Mouse (Mus musculus) adipocyte (in vitro differentiated cells): Measurements from ENCODE around the gene C2cd2l.
"Not testable (repeated sequence)": the region's sequence is repeated elsewhere in the genome, so short reads cannot be mapped to it uniquely, and the experiment has no call there.

Source experiments
- DNase-seq: peaks from one replicate; pipeline ENCODE4 v3.0.0-alpha.2; 2016; ENCODE audit warnings: low spot score

The C2cd2l gene

GRCm38 (mm10) chr9:44319887-44320798 is at the start of gene C2cd2l:
TSS of gene C2cd2l (minus strand) at chr9:44320285.
- peak; percentile 96 for DNase-seq

- no peak for DNase-seq
Observed at GRCm38 (mm10) chr9:44364480-44364879, 44.4 kb upstream of the C2cd2l start.

DNA sequence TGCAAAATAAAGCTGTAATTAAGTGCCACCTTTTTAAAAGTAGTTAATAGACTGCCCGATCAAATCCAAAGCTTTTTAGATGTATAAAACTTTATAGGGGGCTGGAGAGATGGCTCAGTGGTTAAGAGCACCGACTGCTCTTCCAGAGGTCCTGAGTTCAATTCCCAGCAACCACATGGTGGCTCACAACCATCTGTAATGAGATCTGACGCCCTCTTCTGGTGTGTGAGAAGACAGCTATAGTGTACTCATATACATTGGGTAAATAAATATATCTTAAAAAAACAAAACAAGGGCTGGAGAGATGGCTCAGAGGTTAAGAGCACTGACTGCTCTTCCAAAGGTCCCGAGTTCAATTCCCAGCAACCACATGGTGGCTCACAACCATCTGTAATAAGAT is 41.8 kb upstream of the C2cd2l start:
- DNase-seq, result not testable (repeated sequence)

GRCm38 (mm10) chr9:44361190-44361917 is 41.3 kb upstream of the C2cd2l start, which contains the start of gene Vps11:
TSS of gene Vps11 (minus strand) at chr9:44361670.
- DNase-seq, result peak; percentile 97

GRCm38 (mm10) chr9:44357207-44357606 is 37.1 kb upstream of the C2cd2l start:
- no peak for DNase-seq

DNA sequence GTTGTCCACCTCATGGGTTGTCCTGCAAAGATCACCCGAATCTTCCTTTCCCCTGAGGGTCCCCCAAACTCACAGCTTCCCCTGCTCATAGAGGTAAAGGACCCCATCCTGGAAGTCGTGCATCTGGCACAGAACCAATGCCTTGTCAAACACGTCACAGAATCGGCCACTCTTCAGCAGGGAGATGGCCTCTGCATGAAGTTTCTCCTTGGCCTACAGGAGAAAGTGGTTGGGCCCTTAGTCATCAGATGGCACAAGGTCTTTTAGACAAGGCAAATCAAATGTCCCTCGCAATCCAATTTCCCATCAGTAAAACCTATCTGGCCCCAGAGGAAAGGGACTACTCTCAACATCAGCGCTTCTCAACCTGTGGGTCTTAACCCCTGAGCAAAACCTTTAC is 33.1 kb upstream of the C2cd2l start:
- DNase-seq, result no peak

- DNase-seq, result no peak
Observed at GRCm38 (mm10) chr9:44352337-44352736, 32.3 kb upstream of the C2cd2l start.

- no peak for DNase-seq
Observed at GRCm38 (mm10) chr9:44351396-44351795, 31.3 kb upstream of the C2cd2l start.

GRCm38 (mm10) chr9:44348546-44348945 is 28.5 kb upstream of the C2cd2l start:
- no peak for DNase-seq

DNA sequence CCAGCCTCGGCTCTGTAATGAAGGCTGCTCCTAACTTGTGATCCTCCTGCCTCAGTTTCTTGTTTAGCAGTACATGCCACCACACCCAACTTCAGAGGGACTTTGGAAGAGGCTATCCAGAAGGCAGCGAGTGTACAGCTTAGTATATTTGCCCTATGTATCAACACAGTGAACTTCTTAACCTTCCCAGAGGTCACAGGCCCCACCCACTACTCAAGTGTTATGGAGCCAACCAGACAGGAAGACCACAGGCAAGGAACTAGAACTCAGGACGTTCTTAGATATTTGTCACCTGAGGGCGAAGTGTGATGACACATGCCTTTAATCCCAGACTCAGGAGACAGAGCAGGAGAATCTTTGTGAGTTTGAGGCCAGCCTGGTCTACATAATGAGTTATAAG is 27.5 kb upstream of the C2cd2l start:
- DNase-seq, result no peak

- no peak for DNase-seq
Observed at GRCm38 (mm10) chr9:44347166-44347565, 27.1 kb upstream of the C2cd2l start.

DNA sequence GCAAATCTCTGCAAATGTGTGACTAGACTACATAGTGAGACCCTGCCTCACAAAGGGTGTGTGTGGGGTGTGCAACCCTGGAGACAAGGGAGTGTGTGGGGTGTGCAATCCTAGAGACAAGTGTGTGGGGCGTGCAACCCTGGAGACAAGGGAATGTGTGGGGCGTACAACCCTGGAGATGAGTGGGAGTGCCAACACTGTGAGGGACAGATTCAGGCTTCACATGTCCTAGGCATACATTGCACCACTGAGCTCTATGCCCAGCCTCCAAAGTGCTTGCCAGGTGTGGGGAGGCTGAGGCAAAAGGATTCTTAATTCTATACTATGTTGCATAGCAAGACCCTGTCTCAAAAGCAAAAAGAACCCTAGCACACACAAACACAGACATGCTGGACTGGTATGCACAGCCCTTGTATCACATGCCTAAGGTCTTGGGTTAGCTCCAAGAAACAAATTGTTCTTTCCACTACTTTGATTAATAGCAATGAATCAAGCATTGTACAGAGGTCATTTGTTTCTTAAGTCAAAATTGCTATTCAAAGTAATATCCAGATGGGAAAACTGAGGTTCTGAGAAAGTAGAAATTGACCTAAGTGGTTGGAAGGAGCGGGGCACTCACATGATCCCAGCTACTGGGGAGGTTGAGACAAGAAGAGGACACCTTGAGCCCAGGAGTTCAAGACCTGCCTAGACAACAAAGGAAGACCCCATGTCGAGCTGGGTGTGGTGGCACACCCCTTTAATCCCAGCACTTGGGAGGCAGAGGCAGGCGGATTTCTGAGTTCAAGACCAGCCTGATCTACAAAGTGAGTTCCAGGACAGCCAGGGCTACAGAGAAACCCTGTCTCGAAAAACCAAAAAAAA is 25.7 kb upstream of the C2cd2l start:
- peak; percentile 83 for DNase-seq

DNA sequence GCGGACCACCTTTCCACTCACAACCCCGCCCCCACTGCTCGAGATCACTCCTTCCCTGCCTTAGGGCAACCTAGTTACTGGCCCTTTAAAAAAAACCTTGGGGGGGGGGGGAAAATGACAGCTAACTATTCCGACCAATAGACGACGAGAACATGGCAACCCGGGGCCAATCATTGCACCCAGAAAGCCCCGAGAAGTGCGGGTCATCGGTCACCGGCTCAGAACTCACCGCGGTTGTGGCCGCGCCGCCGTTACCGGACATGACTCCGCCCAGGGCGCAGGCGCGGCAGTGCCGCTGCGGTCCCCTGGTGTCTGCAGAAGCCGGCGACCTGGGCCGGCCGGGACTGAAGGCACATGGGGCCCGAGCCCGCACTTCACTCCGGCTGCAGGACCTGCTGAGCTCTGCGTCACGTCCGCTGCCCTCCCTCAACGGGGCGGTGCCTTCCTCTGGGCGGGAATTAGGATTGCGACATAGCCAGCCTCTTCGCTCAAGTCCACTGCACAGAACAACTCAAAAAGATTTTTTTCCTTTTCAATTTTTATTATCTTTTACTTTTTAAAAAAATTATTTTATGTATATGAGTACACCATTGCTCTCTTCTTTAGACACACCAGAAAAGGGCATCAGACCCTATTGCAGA is 23.8 kb upstream of the C2cd2l start, which contains the start of gene Hmbs:
Gene Hmbs (minus strand): TSS at position 448 of the 641 bp plus-strand sequence.
- peak; percentile 95 for DNase-seq

GRCm38 (mm10) chr9:44343290-44343689 is 23.2 kb upstream of the C2cd2l start:
- DNase-seq, result peak; percentile 40

DNA sequence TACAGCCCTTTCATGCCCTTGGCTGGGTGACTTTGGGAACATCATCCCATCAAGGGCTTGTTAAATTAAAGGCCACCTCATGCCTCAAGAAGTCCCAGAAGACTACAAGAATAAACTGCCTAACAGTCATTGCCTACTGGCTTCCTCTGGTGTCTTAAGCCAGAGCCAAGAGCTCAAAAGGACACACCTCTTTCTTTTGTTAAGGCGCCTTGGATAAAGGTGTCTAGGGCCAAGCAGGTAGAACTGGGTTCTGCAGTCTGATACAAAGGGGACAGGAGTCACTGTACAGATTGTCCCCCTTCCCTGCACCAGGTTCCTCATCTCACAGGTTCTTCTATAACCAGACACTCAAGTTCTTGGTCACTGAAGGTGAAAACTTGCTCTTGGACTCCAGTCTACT is 22.5 kb upstream of the C2cd2l start:
- no peak for DNase-seq

DNA sequence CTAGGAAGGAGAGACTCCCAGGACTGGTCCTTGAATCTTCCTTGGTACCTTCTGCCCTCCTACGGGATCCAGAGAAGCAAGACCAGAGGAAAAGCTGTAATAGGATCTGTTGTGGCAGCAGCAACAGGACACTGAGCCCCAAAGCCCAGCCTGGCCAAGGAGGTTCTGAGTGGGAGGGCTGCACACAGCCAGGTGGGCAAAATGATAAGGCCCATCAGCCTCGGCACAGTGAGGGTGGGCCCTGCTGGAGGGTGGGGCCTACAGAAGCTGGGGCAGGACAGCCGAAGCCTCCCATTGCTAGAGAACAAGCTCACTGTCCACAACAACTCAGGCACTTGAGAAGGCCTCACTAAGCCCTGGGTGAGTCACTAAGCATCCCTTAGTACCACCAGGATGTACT is 22.1 kb upstream of the C2cd2l start:
- DNase-seq, result no peak

DNA sequence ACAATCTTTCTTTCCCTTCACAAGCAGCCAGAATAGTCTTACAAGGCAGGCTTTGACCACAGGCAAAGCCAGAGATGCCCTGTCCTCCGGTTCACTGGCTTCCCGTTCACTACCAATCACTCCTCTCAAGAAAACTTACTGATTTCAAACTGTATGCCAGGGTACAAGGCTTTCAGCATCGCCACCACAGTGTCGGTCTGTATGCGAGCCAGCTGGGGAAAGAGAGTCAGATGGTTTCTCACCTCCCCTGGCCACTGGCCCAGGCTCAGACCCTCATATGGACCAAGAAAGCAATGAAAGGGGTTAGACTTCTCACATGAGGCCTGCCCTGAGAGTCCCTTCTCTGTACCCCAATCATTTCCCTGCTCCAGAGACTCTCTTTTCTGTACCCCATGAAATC is 21.4 kb upstream of the C2cd2l start:
- no peak for DNase-seq

GRCm38 (mm10) chr9:44338574-44338973 is 18.5 kb upstream of the C2cd2l start:
- no peak for DNase-seq

DNA sequence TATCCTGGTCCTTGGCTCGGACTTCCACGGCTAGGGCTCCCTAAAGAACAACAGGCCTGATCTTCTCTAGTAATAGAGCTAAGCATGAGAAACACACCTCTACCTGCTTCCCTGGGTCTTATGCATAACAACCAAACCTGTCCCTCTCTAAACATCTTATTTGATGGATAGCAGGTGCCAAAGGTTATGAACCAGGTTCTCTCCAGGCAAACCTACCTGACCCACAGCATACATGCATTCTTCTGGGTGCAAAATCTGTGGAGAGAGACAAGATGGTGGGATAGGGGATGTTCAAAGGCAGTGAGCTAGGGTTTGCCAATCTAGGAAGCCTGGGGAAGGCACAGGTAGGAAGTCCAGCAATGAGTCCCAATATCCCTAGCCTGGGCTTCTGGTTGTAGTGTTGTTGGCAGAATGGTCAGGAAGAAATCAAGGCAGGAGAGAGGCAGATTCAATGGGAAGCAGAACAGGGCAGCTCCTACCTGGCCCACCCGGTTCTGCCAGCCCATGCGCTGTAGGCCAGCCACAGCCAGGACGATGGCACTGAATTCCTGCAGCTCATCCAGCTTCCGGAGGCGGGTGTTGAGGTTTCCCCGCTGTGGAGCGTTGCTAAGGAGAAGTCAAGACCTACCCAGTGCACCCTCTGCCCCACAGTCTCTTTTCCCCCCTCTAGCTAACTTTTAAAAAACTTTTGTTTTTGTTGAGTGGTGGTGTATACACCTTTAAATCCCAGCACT is 17.5 kb upstream of the C2cd2l start:
- no peak for DNase-seq

DNA sequence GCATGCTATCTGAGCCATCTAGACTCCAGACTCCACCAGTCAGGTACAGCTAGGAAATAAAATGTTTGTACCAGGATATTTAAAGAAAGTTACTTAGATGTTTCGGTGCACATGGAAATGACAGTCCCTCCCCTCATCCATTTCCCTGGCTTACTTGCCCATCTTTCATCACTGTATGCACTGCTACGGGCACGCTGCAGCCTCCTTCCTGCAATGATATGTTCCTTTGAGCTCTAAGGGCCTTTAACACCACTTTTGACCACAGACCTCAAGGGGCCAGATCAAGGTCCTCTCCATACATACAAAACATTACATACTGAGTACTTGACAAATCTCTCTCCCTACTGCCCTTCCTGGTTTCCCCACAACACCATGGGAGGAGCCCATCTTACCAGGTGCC is 16.9 kb upstream of the C2cd2l start:
- DNase-seq, result no peak

DNA sequence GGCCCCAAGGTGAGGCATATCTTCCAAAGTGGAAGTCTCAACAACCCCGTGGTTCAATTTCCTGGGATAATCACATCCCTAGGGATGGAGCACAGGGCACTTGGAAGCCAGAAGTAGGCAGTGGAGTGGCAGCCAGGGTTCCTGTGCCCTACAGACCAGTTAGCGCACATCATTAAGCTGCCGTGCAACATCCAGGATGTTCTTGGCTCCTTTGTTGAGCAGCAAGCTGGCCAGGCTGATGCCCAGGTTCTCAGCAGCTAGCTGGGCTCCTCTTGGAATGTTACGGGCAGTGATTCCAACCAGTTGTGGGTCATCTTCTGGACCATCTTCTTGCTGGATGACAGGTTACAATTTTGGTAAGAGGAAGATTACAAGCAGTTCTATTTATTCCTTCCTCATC is 16.4 kb upstream of the C2cd2l start:
- DNase-seq, result not testable (repeated sequence)
